Mouse (Mus musculus) ES-Bruce4 (cell line): ENCODE results near the gene Mtfr1l.

Source experiments
- CTCF ChIP-seq: IDR thresholded peaks from one replicate; pipeline ENCODE4 v1.8.1; 2011; ENCODE audit warnings: low read depth, low read length
- POLR2A ChIP-seq: IDR thresholded peaks from one replicate; pipeline ENCODE4 v1.8.1; 2011; ENCODE audit warnings: low read length; ENCODE audit not compliant: insufficient read depth

DNA sequence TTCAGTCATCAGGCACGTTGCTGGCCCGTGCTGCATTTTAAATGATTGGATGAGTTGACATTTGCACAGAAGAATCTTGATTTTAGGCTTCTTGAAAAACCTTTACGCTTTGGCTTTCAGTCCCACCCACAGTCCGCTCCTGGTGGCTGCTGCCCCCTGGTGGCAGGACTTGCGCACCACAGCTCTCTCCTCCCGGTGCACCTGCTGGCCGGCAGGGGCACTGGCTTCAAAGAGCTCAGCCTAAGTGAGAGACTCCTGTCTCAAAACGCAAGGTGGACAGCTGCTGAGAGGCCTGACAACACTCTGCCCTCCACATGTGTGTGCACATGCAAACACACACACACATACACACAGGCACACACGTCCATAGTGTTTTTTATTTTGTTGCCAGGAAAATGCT lies 57.2 kb downstream of the Mtfr1l start:
- TF ChIP-seq CTCF (peak; percentile 99), POLR2A (no peak)
